Mouse (Mus musculus) brain, embryonic 14.5 days (tissue): ENCODE measurements around the gene Apol9a.
A peak's percentile ranks its signal among the peaks of the same experiment; 100 is the strongest.

Source experiments
- CTCF ChIP-seq: fragments of 200-500 bp; IDR thresholded peaks from 2 replicates; pipeline ENCODE4 v1.5.1; 2012; ENCODE audit warnings: inconsistent platforms, mild to moderate bottlenecking, moderate library complexity, borderline replicate concordance; ENCODE audit not compliant: insufficient read depth, insufficient read length; ENCODE audit errors: extremely low read depth
- POLR2A ChIP-seq: fragments of 200-500 bp; IDR thresholded peaks from 2 replicates; pipeline ENCODE4 v1.6.1; 2012; ENCODE audit warnings: mild to moderate bottlenecking, inconsistent platforms, borderline replicate concordance; ENCODE audit not compliant: poor library complexity, insufficient read depth, insufficient read length, severe bottlenecking; ENCODE audit errors: extremely low read depth

DNA sequence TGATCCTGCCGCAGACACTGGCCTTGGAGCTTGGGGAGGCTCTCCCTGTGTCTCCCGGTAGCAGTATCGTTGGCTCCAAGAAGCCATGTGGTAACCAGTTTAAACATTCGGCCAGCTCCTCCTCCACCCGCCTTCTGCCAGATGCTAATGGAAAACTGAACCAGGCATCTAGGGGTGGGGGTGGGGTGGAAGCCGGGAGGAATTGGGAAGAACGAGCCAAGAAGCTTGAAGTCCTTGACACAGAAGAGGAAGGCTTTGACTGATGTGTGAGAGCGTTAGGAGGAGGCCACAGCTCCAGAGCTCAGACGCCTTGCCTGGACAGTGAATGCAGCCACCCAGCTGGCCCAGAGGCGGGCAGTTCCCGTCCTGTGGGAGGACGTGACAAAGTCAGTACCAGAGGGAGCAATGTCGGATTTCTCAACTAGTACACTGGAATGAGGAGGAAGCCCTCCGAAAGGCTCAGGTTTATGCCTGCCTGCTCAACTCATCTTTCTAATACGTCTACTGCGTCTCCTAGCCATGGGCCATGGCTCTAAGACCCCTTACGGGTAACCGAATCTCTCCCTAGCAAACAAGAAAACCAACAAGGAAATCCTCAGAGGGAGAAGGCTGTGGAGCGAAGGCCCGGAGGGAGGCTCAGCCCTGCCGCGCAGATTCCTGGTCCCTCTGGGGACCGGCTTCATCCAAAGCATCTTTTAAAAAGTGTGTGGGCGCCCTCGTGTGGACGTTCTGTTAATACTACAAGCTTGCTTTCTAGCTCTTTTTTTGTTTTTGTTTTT, 44.0 kb downstream of the Apol9a start:
- peak; percentile 72 for TF ChIP-seq CTCF
- TF ChIP-seq POLR2A: peak; percentile 41; the same call in 1 of the 2 replicates
